Mouse (Mus musculus) B cell, adult 2 months (primary cell): ENCODE results near the gene Erp29.
"Not testable (repeated sequence)": the region's sequence is repeated elsewhere in the genome, so short reads cannot be mapped to it uniquely, and the experiment has no call there.

Experiments
- DNase-seq, 2 experiments: peaks; one replicate each; pipeline ENCODE4 v3.0.0; 2022

The Erp29 gene

DNA sequence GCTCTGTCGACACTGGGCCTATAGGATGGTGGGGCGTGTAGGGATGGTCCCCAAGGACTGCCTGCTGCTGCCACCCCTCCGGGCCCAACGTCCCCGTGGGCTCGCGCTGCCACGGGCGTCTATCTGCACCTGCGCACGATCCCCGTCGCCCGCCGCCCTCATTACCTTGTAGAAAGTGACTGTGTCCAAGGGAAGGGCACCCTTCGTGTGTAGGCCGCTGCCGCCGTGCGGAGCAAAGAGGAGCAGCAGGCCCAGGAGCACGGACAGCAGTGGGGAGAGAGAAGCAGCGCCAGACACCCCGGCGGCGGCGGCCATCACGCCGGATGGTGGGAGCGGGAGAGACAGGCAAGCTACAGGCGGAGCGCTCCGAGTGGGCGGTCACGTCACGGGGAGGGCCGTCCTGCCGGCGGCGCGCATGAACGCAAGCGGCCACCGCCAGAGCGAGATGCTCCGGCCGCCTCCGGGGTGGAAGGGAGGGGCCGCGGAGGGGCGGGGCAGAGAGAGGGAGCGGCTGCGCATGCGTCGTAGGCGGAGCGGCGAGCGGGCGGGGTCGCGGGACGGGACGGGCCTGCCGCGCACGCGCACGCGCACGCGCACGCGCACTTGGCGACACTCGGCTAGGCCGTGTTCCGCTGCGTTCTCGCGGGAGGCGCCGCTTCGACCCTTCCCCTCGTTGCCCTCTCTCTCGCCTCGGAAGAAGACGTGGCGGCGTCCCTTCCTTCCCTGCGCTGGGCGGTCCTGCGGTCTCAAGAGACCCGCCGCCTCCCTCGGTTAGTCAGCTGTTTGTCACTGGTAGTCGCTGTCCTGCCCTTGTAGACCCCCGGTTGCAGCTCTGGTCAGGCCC, at the start of gene Erp29:
Gene Erp29, minus strand, starts transcription at position 481 of the 844 bp plus-strand sequence.
- peak; percentile 99 for DNase-seq

DNA sequence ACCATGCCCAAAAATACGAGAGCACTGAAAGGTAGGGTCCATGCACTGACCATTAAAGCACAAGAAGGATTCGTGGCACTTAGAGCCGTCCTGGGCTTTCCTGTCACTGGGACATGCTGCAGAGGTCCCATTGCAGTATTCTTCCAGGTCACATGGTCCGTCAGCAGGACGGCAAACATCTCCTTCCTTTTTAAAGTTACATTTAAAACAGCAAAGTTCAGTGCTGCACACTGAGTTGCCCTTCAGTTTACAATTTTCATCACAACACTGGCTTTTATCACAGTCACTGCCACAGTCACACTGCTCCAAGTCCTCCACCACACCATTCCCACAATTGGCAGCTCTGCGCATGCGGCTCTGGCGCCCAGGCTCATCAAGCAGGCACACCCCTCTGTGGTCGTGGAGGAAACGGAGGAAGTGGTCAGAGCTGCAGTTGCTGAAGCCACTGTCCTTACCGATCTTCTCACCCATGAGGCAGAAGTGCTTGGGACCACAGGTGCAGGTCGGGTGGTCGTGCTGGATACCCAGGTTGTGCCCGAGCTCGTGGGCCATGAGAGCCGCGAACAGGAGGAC, 49.2 kb upstream of the Erp29 start:
- not testable (repeated sequence) for DNase-seq

DNA sequence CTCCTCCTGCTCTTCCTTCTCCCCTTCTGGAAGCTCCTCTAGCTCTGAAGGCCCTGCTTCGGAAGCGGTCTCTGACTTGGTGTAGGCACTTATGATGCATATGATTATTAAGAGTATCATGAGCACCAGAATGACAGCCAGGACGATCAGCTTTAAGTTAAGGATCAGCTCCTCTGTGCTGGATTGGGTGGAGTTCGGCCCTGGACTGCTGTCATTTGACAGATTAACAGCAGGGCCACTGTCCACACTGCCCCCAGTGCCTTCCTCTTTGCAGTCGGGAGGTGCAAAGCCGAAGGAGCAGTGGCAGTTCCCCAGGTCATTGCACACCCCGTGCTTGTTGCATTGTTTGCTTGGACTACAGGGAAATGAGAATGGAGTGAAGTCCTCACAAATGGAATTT, 48.4 kb upstream of the Erp29 start:
- no peak for DNase-seq

DNA sequence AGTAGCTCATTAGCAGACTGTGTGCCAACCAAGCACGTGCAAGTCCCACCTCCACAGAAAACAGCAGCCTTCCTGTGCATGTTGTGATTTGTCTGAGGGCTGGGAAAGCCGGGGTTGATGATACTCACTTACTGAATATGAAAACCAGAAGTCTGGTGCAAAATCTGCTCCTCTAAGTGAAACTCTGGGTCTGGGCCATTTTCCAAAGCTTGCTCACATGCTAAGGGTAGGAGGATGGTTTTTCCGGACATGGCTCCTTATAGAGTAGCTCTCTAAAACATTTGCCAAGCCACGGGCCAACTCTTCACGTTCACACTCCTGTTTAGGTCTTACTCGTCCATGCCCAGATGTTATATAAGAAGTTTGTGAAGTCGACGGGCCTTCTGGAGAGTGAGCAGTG, 41.0 kb upstream of the Erp29 start:
- DNase-seq: no peak

DNA sequence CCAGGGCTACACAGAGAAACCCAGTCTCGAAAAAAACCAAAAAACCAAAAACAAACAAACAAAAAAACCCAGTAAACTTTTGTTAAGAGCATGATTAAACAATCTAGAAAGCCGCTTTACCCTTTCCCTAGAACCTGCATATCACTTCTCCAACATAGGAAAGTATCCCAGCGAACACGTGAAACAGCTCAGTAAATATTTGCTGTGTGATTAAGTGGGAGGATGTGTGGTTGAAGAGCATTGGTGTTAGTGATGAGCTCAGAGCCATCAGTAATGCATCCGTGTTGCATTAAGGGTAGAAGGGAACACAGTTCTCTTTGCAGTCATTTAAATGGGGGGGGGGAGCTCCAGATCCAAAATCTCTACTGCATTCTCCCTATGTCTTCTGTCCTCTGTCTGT, 32.5 kb upstream of the Erp29 start:
- no peak for DNase-seq

DNA sequence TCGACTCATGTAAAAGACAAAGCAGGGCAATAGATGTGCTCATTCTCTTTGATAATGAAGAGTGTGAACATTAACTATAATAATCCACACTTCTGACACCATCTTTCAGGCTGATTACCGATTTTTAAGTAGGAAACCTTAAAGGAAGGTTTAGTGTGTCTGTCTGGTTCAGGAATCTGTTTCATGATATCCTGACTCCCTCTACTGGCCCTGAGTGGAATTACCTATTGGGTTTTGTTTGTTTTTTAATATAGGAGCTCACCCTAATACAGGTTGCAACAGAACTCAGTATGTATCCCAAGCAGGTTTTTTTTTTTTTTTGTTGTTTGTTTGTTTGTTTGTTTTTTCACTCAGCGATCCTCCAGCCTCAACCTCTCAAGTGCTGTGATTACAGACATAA, 25.4 kb upstream of the Erp29 start:
- DNase-seq: peak; percentile 59 to 68

DNA sequence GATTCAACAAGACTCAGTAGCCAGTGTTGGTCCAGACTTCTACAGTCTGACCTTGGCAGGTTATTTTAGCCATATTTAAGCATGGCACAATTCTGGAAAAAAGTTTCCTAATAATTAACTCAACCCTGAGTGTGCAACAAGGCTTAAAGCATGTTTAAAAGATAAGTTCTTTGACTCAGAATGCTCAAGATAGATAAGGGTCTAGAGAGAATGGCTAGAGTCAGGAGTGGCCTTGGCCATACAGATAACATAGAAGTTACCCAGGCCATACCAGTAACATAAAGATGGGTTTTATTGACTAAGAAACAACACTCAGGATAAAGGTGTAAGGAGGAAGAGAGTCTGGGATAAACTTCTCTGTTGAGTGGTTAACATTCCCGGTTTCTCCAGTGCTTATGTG, 23.7 kb upstream of the Erp29 start:
- no peak for DNase-seq

DNA sequence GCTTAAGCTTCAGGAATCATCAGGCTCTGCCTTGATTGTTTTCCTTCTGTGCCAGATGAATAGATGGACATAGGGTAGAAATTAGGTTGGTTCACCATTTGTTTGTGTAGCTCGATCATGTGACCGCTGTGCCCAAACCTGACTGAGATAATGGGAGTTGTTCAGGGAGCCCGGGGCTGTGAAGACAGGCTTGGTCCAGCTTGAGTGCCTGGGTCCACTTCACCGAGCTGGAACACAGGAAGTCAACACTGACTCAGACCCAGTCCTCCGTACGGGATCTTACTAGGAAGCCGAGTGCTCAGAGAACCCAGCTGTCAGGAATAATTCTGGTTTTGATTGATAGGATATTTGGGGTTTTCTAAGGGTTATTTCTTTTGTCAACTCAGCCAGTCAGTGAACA, 22.3 kb upstream of the Erp29 start:
- DNase-seq: no peak

DNA sequence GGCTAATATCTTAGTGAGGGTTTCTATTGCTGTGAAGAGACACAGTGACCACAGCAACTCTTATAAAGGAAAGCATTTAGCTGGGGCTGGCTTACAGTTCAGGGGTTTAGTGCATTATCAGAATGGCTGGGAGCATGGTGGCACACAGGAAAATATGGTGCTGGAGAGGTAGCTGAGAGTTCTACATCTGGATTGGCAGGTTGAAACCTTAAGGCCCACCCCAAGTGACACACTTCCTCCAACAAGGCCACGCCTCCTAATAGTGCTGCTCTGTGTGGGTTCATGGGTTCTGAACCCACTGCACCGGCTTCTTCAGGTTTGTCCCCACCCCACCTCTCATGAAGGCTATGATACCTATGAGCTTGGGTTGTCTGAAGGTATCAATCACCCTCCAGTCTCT, 20.1 kb upstream of the Erp29 start:
- DNase-seq: no peak

DNA sequence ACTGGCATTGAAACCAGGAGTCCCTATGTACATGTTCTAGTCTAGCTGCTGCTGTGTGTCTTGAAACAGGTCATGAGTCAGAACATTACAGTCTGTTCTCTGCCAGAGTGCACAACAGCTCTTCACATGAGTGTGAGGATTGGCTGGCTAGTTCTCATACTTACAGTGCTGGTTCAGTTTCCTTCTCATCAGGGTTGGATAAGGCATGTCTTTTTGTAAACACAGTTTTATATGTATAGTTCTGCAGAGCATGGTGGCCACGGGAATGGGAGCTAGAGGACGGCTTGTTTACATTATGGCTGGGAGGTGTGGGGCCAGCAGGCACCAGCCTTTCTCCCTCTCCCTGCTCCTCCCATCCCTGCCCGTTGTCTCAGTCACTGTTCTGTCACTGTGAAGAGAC, 17.3 kb upstream of the Erp29 start:
- no peak for DNase-seq

DNA sequence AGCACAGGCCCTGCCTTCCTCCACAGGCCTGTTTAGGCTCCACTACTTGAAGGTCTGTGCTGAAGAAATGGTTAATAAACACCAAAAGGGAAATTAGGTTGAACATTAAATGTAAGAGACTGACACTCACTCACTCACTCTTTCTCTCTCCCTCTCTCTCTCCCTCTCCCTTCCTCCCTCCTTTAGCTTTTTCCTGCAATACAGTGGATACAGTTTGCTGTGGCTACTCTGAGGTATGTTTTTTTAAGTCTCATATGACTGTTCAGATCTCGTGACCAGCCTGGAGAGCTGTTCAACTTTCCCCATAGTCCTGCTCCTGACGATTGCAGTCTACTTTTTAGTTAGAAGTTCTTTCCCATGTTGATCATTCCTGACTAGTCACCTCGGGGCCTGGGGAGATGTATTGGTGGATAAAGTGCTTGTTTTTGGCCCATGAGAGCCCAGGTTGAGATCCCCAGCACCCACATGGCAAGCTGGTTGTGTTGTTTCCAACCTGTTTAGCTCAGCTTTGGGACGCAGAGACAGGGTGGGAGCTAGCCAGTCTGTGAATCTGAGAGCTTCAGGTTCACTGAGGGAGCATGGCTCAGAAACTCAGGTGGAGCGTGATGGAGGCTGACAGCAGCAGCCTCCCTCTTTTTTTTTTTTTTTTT, 11.4 kb upstream of the Erp29 start:
- DNase-seq: no peak

DNA sequence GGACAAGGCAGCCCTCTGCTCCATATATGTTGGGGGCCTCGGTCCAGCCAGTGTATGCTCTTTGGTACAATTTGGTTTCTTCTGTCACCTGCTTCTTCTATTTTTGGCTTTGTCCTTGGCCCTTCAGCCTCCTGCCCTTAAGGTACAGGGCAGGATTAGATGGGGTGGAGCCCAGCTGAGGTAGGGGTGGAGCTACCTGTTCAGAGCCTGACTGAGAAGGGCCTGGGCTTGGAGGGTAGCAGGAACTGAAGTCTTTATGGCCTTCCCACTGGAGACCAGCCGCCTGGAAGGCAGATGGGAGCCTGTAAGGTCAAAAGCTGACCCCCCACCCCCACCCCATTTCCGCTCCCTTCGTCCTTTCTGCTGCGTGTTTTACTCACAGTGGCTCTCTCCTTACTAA, 10.7 kb upstream of the Erp29 start:
- DNase-seq: no peak

DNA sequence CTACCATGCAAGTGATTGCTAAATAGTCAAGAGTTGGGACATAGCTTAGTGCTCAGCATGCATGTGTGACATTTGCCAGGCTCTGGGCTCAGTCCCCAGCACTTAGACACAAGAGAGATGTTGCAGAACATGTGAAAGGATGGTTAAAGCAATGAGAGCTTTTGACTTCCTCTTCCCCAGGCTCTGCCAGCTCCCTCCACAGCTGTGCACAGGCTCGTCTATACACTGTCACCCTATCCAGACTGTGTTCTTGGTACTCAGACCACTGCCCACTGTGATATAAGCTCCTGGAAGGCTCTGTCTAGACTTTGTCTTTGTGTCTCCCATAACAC, 9.8 kb upstream of the Erp29 start:
- DNase-seq: no peak

DNA sequence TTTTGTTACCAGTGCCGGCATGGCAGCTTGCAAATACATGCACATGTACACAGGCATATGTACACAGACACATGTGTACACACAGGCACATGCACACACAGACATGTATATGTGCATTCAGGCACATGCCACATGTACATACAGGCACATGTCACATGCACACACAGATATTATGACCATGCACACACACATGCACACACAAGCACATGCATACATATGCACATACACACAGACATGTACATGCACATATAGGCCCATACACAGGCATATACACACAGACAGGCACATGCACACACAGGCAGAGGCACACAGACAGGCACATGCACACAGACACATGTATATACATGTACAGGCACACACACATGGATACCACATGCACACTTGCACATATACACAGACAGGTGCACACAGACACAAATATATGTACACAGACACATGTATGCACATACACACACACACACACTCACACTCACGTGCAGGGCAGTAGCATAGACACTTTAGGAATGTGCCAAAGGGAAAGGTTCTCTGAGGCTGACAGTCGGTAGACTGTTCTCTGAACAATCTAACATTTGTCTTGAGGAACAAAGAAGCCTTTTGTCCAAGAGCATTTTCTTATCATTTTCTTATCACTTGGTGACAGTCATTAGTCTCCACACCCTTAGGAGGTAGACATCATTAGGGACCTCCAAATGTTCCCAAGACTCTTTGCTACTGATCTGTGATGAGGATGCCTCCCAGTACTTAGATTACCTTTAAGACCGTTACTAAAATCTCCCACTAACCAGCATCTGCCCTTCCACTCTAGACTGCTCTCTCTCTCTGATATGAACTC, 9.2 kb upstream of the Erp29 start:
- no peak for DNase-seq

DNA sequence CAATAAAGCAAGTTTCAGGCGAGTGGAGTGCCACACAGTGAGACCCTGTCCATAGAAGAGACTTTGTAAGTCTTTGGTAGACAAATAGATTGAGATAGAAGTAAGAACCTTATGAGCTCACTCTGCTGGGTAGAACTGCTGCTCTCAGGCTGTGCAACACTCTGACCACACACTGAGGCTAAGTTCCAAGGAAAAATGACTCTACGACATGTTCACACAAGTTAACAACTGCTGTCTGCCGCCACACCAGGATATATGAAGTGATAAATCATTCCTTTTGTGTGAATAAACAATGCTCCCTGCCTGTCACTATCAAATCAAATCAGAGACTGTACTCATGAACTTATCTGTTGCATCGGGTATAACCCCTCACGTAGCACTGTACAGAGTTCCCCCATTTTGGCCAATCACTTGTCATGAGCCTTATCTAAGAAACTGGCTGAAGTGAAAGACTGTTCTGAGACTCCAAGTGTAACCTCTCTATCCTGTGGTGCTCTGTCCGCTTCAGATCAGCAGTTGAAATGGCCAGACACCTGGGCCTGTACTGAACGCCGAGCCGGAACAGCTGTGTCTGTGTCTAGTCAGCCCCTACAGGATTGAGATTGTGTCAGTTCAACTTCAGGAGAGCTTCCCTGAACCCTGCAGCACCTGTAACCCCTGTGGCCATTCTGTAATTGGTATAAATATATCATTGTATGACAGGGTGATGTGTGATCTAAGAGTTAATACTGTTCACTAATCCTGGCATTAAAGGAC, 3.4 kb upstream of the Erp29 start:
- DNase-seq: no peak

DNA sequence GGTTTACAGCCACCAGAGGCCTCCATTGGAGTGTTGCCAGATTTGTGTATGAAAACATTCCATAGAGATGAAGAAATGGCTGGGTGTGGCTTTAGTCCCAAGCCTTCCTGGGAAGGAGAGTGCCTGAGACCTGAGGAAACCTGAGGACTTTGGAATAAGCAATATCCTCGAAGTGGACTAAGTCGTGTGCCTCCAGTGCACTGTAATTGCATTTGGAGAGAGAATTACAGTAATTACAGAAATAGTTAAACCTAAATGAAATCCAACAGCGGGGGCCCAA, 2.1 kb upstream of the Erp29 start:
- DNase-seq: no peak

DNA sequence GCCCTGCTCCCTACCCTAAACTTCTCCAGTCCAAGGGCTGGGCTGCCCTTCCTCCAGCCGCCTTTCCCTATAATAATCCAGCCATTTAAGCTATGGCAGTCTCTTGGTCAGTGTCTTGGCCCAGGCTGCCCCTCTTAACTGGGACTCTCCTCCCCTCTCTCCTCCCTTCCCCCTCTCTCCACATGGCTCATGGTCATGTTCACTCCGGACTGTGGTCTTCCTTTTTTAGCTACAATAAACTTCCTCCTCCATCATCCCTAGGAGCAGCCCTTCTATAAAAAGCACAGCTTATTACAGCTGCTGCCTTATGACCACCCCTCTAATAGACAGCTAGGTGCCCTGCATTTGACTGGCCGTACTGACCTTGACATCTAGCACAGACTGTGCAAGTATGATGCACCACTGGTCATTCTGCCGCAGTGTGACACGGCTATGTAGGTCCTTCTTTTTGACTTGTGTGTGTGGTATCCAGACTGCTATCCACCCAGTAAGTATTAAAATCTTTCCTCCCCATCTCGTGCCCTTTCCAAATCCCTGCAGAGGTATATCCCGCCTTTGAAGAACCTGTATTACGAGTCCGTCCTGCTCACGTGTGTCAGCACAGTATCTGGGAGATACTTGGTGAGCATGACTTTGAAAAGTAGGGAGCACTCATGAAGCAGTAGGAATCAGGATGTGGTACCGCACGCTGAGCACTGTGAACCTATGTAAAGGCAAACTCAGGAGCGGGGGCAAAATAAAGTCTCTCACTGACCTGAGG, 1.6 kb upstream of the Erp29 start:
- DNase-seq: no peak

DNA sequence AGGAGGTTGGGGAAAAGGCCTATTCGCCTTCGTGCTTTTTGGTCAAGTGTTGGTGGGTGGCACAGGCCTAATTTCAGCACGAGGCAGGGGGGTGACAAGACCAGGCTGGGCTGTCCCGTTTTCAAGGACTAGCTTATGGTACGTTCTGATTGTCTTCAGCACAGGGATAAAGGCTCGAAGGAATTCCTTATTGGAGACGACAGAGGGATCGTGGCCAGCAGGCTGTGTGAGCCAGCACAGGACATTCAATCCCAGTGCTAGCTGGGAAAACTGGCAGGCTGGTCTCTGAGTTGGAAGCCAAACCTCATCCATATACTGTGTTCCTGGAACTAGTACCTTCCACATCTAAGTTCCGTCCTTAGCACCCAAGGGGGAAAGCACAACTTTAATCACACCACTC, 600 bp upstream of the Erp29 start:
- DNase-seq: no peak

DNA sequence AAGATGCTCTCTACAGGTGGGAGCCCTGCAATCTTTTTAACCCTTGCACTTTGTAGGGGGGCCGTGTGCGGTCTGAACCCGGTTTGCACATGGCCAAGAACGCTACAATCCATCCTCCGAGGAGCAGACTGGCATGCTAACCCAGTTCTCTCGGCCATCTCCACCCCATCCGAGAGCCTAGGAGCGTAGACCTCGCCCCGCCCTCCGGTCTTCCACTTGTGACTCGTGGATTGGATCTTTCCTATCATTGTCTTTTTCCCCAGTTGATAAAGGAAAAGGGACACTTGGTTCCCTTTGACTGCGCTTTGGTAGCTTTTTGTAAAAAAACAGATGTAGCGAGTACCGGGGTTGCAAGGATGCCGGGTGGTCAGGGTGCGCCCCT, 671 bp downstream of the Erp29 start, which contains the start of gene Tmem116:
Gene Tmem116, plus strand, starts transcription at position 250 of the 382 bp plus-strand sequence.
- DNase-seq: peak in 1 of 2 experiments; percentile 42

DNA sequence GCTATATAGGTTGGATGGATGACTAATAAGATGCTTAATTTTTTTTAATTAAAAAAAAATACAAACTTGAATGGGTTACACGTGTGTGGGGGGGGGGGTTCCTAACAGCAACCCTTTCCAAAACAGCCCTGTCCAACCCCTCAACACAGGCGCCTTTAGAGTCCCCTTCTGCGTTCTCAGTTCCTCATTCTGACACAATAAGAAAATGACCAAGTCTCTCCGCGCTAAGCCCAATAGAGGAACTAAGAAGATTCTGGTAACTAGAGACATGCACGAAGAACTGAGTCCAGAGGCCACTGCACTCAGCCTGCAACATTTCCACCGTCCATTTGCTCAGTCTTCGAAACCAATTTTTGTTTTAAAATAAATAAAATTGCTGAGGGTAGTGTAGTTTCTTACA, 1.1 kb downstream of the Erp29 start:
- peak; percentile 64 to 74 for DNase-seq

DNA sequence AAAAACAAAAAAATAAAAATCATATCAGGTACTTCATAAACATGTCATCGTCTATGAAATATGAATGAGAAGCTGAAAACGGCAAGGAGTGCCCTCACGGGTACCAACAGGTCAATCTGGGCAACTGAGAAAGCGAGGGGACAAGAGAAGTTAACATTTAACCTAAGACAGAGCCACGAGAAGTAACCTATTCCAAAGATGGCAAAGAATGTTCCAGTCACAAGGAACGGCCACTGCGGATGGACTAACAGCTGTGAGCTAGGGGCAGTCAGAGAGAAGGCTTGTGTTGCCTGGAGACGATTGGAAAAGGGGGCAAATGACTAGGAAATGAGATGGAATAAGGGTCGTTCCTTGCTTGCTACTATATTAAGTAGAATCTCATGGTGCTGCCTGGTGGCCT, 1.8 kb downstream of the Erp29 start:
- no peak for DNase-seq

DNA sequence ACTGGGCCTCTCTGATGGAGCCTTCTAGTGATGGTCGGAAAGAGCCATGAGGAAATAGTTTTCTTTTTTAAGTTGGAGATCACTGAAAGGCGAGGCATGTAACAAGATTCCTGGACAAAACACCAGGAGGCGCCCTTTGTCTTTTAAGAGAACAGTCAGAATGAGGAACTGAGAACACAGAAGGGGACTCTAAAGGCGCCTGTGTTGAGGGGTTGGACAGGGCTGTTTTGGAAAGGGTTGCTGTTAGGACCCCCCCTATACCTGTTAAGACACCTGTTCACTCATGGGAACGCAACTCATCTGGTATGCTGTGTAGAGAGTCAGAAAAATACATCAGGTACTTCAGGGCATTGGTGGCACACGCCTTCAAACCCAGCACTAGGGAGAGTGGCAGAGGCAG, 2.3 kb downstream of the Erp29 start:
- peak; percentile 86 to 90 for DNase-seq
